Mouse (Mus musculus) spleen, postnatal 4 days (tissue): ENCODE measurements at regions not wholly inside any gene's neighbourhood (a gene's known extent, or its start where the extent isn't known, plus 50 kb on each side); places are given as distances from the start of the nearest gene placed in this dataset.
"Not testable (repeated sequence)": the region's sequence is repeated elsewhere in the genome, so short reads cannot be mapped to it uniquely, and the experiment has no call there.

Experiments used
- DNase-seq, 2 experiments: peaks; one replicate each; pipeline ENCODE4 v3.0.0; 2022; ENCODE audit warnings: low spot score in 2 of 2

GRCm38 (mm10) chr13:13888847-13889246 lies 65.4 kb upstream of the B3galnt2 start:
- DNase-seq, result not testable (repeated sequence)

- peak; percentile 93 to 96 for DNase-seq
Measured at GRCm38 (mm10) chr13:13889297-13890120, 64.8 kb upstream of the B3galnt2 start.

GRCm38 (mm10) chr13:13902186-13902585 lies 52.1 kb upstream of the B3galnt2 start:
- not testable (repeated sequence) for DNase-seq
